In genomic region chr2:179182123-179182522, GRCm38 (mm10) we compare ENCODE assay signal across 20 mouse cellular contexts.
DNase-seq lines count a peak whose midpoint lies in the region.
"Had no signal": no experiment of that assay in that cellular context is flagged by ENCODE, and none has a peak within 500 bp of the region (broad histone marks: within the 10 kb centered on the region; RNA-seq: fewer than 3 reads in every experiment).

No protein-coding gene starts in this region.

- peak; percentile 61 to 75 for DNase-seq in cerebellum, postnatal 10 days
- DNase-seq in cerebellum, postnatal 36 days: no peak
- DNase-seq in heart, adult 11 months: peak; percentile 33
- no peak for DNase-seq in heart, postnatal 10 days
- DNase-seq in layer of hippocampus, postnatal 14 days (ENCODE audit: low spot score in 2 of 2): peak; percentile 9 to 20
- no peak for DNase-seq in layer of hippocampus, postnatal 25 days (ENCODE audit: extremely low spot score in 1 of 2, low spot score in 1 of 2)
- DNase-seq in right cerebral cortex, postnatal 4 days: peak; percentile 18
- no peak for DNase-seq in right cerebral cortex, postnatal 36 days (ENCODE audit: low spot score in 2 of 2)
- DNase-seq: adrenal gland, adult 2 months; adrenal gland, postnatal 36 days; cerebellum, adult 8-10 months; gastrocnemius, adult 2 months; gastrocnemius, postnatal 36 days; heart, adult 2 months; kidney, adult 11 months; kidney, postnatal 14 days; layer of hippocampus, postnatal 36 days; liver; lung, adult 2 months; lung, postnatal 10 days had no signal

- intact Hi-C loops in heart, postnatal 10 days (cut with DNase I): no loop called here

Comparison
In these comparisons a context has a peak if more than half of its experiments do, and no peak if none do; other contexts are left out.
1. DNase-seq: peak in cerebellum, postnatal 10 days (2 of 2), heart, adult 11 months (single experiment), layer of hippocampus, postnatal 14 days (2 of 2) and right cerebral cortex, postnatal 4 days (single experiment); none in cerebellum, postnatal 36 days (0 of 2), heart, postnatal 10 days (0 of 2), layer of hippocampus, postnatal 25 days (0 of 2) and right cerebral cortex, postnatal 36 days (0 of 2).